Mouse (Mus musculus) thymus, postnatal 4 days (tissue): ENCODE data around the gene Pxn.
"Not testable (repeated sequence)": the region's sequence is repeated elsewhere in the genome, so short reads cannot be mapped to it uniquely, and the experiment has no call there.

Experiments used
- DNase-seq: peaks from one replicate; pipeline ENCODE4 v3.0.0; 2021

Gene Pxn

DNA sequence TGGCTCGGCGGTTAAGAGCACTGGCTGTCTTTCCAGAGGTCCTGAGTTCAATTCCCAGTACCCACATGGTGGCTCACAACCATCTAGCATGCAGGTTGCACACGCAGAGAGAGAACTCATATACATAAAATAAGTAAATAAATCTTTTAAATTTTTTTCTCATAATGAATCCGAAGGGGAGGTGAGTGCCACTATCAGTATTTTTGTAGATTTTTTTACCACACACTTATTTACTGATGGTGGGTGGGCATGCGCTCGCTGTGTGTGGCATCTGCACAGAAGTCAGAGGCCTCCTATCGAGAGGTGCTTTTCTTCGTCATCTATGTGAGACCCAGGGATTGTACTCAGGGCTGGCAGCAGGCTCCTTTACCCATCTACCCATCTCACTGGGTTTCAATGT, 19.1 kb upstream of the Pxn start:
- DNase-seq: no peak

DNA sequence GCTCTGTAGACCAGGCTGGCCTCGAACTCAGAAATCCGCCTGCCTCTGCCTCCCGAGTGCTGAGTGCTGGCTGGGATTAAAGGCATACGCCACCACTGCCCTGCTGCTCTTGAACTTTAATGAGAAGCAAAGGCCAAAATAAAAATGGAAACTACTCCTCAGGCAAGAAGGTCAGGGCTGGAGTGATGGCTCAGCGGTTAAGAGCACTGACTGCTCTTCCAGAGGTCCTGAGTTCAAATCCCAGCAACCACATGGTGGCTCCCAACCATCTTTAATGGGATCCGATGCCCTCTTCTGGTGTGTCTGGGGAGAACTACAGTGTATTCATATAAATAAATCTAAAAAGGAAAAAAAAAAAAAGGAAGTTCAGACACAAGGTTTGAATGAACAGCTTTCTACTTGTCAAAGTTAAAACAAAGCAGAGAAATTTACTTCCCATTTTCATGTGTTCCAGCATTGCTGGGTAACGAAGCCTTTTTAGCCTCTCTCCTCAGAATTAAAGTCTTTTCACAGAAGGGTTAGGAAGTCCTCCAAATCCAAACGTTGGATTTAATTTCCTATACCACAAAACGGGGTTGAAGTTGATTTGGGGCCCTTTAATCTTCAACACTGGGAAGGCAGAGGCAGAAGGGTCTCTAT, 18.4 kb upstream of the Pxn start:
- no peak for DNase-seq

DNA sequence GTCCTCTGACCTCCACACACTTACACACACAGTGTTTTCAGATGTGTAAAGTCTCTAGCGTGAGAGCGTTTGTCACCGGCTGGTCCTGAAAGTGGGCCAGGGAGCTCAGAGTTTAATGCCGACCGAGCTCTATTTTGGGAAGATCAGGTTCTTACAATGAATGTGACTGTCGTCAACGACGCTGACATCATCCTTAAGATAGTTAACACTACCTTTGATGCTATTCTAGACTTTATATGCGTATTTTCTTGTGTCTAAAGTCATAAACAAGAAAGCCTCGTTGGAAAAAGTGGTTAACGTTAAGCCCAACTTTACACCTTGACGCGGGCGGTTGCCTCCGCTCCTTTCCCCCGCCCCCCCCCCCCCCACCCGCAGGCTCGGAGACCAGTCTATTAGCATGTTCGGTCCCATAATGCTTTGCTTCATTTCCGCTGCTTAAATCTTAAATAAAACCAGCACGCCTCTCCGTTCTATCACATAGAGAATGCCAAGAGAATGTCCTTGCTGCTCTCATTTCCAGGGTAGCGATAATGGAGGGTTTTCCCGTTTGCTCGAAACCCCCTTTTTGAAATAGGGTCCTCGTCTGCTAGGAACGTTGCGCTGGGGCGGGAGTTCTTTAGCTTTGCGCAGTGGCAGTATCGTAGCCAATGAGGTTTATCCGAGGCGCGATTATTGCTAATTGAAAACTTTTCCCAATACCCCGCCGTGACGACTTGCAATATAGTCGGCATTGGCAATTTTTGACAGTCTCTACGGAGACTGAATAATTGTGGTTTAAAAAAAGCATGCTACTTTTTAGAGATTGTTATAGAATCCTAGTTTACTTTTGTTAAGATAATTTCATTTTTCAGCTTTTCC, 17.4 kb upstream of the Pxn start:
- DNase-seq: peak; percentile 84

DNA sequence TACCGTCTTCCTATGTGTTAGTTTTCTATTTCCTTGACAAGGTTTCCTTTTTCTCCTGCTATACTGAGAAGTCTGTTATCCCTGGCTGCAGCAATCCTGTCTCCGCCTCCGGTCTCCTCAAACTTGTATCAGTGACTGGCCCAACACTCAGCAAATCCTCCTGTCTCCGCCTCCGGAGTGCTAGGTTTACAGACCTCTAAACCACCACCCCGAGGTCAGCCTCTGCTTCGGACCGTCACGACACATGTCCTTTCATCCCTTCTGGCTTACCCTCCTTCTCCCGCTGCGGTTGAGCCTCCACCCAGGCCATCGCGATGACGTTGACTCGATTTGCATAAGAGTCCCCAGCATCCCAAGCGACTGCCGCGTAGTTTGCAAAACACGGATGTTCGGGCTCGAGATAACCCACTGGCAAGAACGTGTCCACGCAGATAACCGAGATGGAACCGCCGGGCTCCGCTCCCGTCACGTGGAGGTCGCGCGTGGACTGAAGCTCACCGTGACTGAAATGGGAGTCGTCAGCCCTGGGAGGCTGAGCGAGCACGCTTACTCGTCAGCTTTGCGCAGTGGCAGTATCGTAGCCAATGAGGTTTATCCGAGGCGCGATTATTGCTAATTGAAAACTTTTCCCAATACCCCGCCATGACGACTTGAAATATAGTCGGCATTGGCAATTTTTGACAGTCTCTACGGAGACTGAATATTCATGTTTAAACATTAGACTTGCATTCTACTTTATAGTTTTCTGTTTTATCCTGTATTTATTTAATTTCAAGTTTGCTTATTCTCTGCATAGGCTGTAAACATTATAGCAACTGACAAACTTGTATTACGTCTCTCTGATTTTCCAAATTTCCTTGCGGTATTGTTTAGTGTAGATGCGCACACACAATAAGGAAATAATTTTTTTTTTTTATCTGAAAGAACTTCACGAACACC, 16.5 kb upstream of the Pxn start:
- DNase-seq: peak; percentile 86

DNA sequence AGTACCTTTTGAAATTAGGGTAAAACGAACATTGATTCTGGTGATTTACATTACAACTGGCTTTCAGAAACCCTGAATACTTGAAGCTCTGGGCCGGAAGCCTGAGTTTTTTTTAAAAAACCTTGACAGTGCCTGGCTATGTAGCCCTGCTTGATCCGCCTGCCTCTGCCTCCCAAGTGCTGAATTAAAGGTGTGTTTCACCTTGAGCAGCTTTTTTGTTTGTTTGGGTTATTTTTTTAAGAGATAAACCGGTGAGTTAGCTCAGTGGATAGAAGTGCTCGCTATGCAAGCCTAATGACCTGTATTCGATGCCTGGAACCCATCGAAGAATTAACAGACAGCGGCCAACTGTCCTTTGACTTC, 15.9 kb upstream of the Pxn start:
- no peak for DNase-seq

DNA sequence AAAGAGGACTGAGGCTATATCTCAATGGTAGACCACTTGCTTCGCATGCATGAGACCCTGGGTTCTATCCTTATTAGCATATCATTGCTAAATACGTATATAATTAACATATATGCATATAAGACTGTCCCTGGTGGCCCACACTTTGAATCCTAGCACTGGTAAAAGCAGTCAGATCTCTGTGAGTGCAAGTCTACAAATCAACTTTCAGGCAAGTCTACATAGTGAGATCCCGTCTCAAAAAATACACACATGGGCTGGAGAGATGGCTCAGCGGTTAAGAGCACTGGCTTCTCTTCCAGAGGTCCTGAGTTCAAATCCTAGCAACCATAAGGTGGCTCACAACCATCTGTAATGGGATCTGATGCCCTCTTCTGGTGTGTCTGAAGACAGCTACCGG, 15.4 kb upstream of the Pxn start:
- DNase-seq: no peak

DNA sequence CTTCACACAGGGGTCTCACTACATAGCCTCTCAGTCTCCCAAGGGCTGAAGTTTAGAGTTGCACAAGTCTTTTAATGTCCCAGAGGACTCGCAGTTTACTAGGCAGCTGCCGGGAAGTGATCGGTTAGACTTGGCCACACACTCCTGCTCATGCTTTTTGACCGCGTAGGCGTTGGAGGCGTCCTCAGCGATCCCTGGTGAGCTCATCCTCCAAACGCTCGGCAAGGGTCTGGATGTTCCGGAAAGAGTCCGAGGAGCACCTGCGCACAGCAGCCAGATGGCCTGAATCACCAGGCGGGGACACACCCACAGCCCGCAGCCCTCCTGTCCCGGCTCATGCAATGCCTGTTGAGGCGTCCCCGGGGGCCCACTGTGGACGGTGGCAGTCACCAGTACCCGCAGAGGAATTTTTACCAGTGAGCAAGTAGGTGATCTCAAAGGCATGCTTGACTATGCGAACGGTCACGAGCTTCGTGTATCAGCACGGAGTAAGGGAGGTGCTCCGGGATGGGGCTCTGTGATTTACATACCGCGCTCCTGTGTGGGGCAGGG, 14.6 kb upstream of the Pxn start:
- peak; percentile 44 for DNase-seq

DNA sequence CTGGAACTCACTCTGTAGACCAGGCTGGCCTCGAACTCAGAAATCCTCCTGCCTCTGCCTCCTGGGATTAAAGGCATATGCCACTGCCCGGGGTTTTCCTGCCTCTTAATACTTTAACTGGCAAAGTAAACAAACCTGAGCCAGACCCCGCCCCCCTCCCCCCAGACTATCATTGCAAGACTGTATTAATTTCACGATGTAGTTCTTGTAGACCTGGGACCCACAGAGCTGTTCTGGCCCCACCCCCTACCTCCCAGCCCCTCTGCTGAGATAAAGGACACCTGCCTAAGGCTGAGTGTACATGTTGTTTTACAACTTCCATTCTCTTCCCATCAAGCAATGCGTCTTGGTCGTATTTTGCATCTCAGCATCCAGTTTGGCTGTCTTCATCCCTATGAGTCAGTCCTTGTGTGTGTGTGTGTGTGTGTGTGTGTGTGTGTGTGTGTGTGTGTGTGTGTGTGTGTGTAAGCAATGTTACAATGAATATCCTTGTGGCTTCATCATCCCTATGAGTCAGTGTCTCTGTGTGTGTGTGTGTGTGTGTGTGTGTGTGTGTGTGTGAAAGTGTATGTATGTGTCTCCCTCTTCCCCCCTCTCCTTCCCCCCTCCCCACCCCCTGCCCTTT, 13.7 kb upstream of the Pxn start:
- DNase-seq: no peak

DNA sequence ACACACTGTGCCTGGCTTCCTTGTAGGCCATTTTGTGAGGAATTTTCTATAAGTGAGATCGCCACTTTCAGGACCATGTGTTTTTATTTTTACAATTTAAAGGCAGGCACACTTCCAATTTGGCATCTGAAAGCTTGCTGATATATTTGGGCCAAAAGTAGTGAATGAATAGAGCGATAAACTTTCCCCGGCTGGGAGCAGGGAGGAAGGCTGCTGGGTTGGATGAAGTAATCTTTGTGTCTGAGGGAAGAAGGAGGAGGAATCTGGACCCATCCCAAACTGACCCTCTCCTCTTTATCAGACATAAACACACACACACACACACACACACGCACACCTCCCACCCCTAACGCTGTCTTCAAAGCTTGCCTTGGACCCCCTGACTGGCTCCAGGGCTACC, 13.0 kb upstream of the Pxn start:
- no peak for DNase-seq

DNA sequence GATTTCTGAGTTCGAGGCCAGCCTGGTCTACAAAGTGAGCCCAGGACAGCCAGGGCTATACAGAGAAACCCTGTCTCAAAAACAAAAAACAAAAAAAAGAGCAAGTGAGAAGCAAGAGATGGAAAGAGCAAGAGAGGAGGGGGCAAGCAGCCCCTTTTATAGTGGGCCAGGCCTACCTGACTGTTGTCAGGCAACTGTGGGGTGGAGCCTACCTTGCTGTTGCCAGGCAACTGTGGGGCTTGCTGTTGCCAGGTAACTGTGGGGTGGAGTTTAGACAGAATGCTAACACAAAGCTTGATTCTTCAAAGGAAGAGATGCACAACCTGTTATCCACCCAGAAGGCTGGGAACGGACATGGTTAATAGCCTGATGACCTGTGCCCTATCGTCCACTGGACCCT, 10.9 kb upstream of the Pxn start:
- not testable (repeated sequence) for DNase-seq

DNA sequence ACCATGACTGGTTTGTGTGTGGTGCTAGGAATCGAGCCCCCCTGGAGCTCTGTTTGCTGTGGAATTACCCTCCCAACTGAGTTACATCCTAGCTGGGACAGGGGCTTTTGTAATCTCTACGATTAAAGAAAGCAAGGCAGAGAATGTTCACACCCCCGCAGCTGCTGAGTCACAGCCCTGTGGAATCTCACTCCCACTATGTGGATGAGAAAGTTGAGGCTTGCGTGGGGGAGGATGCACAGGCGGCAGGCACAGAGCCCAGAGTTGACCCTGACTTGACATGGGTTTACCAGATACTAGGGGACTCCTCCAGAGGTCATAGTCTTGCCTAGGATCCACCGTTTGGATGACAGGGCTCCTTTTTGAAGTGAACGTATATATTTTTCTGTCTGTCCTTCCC, 9.4 kb upstream of the Pxn start:
- no peak for DNase-seq

DNA sequence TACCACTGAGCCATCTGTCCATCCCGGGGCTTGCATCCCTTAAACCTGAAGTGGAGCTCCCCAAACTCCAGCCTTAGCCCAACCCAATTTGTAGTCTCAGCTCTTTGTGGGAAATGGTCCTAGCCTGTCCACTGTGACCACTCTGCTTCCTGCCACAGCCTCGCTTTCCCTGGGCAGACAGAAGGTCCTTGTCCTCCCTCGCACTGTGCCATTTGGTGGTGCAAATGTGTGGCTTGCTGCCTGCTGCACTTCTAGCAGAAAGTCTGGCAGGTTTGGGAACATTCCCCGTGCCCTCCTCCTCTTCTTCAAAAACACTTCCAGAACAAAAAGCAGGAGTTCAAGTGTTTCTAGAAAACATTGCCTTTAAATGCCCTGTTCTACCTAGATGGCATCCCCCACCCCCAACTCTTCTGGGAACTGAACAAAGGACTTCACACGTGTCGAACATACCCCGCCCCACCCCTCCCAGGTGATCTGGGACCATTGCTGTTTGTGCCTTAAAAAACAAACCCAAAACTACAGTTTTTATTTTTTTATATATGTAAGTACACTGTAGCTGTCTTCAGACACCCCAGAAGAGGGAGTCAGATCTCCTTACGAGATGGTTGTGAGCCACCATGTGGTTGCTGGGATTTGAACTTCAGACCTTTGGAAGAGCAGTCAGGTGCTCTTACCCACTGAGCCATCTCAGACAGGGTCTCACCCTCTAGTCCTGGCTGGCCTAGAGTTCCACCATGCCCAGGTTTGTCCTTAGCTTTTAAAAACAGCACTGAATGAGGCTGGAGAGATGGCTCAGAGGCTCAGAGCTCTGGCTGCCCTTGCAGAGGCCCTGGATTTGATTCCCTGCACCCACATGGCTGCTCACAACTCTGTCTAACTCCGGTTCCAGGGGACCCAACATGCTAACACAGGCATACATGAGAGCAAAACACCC, 7.9 kb upstream of the Pxn start:
- no peak for DNase-seq

DNA sequence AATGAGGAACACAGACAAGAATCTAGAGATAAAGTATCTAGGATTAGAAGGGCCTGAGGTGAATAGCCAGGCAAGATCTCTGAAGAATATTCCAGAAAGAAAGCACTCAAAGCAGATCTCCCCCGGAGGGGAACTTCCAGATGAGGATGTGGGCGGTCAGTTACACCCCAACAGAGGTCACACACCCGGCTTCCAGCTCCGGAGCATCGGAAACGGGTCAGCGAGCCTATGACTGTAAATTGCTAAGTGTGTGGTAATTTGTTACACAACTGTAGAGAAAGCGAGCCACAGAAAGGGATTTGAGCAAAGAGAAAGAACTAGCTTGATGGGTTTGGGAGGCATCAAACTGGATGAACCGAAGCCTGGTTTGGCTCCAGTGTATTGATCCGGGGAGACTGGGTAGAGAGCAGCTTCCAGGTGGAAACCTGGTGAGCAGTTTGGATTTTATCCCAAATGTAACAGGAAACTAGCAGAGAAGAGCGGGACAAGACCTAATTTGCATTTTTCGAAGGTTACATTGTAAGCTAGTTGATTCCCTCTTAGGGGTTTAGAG, 6.0 kb upstream of the Pxn start:
- DNase-seq: no peak

DNA sequence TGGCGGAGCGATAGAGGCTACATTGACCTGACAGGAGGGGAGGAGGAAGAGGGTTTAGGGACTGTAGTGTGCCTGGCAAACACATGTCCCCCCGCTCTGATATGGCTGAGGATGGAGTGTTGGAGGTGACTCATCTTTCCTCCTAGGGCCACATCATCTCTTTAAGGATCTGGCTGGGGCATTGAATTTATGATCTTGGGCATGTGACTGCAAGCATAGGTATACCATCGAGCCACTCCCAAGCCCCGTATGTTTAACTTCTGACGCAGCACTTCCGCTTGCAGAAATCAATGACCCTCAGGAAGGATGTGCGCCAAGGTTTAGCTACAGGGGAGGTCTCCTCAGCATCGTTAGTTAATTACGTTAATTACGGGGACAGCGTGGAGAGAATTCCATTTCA, 3.4 kb upstream of the Pxn start:
- no peak for DNase-seq

DNA sequence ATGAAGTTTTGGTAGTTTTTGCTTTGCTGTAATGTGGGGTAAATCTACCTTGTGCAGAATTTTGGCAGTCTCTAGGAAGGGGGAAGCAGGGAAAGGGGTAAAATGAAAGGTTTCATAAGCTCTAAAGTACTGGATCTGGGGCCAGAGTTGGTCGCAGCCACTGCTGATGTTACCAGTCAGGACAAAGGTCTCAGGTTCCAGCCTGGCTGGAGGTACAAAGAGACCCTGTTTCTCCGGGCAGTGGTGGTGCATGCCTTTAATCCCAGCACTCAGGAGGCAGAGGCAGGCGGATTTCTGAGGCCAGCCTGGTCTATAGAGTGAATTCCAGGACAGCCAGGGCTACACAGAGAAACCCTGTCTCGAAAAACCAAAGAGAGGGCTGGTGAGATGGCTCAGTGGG, 859 bp upstream of the Pxn start:
- DNase-seq: not testable (repeated sequence)

DNA sequence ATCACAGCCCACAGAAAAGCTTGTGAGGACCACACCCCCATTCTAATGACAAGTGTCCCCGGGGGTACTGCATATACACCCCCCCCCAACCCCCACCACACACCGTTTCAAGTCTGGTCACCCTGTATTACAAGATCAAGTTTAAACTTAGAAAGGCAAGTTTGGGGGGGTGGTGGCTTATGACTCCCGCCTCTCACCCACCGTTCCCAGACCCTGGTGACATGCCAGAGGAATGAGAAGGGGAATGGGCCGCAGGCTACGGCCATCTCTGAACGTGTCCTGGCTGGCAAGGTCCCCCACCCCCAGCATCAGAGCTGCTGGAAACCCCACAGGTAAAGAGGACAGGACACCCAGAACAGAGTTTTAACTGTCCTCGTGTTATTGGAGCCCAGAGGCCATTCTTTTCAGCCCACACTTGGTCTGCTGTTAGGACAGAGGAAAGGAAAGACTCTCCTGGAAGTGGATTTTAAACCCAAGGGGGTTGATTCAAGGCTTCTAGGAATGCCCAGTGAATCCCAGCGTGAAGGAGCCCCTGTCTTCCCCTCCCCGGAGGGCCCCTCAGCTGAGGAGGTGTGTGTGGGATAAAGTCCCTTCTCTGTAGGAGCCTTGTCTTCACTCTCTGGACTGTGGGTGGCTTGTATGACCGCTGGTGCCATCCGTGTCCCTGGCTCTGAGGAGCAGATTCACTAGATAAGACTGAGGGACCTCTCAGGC, 948 bp downstream of the Pxn start:
- DNase-seq: peak; percentile 30

DNA sequence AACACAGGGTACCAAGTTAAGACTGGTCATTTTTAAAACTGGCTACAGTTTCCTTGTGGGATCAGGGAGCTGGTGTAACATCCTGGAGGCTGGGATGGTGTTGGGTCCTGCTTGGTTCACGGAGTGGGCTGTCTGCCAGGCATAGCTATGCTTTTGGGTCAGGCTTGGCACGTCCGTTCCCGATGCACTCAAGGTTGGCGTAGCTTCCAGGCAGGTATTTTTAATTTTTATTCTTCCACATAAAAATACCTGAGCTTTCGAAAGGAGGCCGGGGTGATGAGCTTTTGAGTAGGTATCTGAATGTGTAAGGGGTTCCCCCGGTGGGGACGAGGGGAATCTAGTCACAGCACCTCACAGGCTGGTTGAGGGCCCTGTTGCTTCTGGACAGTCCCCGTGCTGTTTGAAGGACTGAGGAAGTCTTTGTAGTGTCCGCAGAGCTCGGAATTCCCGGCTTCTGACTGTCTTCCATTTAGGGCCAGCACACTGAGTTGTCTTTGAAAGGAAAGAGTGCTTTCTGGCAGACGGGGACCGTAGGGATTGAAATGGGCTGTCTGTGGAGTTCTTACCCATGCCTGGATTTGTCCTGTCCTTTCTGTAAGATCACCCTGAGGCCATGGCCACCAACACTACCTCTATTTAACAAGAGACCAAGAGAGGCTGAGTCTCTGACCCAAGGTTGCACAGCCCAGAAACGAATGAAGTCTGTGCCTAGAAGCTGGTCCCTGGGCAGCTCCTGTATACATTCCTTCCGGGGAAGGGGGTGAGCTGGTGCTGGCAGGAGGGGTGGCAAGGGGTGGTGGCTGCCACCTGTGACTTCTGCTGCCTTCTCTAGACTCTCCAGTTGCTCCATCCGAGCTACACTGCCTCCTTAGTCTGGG, 1.7 kb downstream of the Pxn start:
- DNase-seq: peak; percentile 67

DNA sequence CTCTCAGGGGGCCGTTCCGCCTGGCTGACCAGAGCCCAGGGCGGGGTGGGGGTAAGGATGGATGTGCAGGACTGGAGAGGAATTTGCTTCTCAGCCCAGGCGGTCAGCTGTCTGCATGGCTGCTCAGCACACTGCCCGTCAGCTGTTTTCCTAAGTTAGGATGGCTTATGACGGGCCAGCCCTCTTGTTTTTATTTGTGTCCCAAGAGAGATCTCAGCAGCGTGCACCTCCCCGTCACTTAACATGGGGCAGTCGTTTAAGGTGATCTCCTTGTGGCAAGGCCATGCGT, 2.3 kb downstream of the Pxn start:
- DNase-seq: no peak

DNA sequence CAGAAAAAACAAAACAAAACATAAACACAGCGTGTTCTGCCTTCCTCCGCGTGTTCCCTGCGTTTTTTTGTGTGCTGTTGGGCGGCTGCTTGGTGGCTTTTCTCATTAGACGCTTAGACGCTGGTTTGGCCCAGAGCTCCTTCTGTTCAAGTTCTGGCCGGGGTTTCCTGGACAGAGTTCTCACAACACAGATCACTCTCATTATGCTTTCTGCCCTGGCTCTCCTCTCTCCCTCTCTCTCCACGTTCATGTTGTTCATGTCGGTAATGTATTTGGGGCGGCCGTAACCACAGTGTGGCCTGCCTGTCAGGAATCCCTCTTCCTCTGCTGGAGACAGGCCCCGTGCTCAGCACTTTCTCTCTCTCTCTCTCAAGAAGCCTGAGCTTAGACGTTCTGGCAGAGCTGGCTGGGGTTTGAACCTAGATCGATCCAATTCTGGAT, 2.9 kb downstream of the Pxn start:
- DNase-seq: no peak
